Mouse (Mus musculus) hindbrain, embryonic 13.5 days (tissue): ENCODE measurements around the gene Sdk1. TPM values are rescaled to one million over a fixed set of nuclear protein-coding genes. Genes with fewer than 3 reads are reported as not detected.

Experiments used
- ATAC-seq: fragments of 200-750 bp; cut with Nextera tagmentation; 2 replicates; pipeline ENCODE4 v1.8.0; 2017; ENCODE audit warnings: moderate TSS enrichment; ENCODE audit not compliant: low FRiP score
- H3K27ac ChIP-seq: fragments of 300-500 bp; sonication (generic); 2 replicates; pipeline ENCODE4 v1.5.1; 2015; ENCODE audit warnings: inconsistent platforms, mild to moderate bottlenecking, moderate library complexity
- H3K27me3 ChIP-seq: fragments of 300-500 bp; sonication (generic); 2 replicates; pipeline ENCODE4 v1.6.1; 2015; ENCODE audit warnings: mild to moderate bottlenecking, inconsistent platforms
- H3K36me3 ChIP-seq: fragments of 300-500 bp; sonication (generic); 2 replicates; pipeline ENCODE4 v1.6.1; 2015; ENCODE audit warnings: mild to moderate bottlenecking, inconsistent platforms
- H3K4me1 ChIP-seq: fragments of 300-500 bp; sonication (generic); replicated peaks from 2 replicates; pipeline ENCODE4 v1.6.1; 2015; ENCODE audit warnings: inconsistent platforms
- H3K4me2 ChIP-seq: fragments of 300-500 bp; sonication (generic); 2 replicates; pipeline ENCODE4 v1.6.1; 2015; ENCODE audit warnings: inconsistent platforms, mild to moderate bottlenecking, moderate library complexity
- H3K4me3 ChIP-seq: fragments of 300-500 bp; sonication (generic); 2 replicates; pipeline ENCODE4 v1.5.1; 2015; ENCODE audit warnings: mild to moderate bottlenecking, inconsistent platforms
- H3K9ac ChIP-seq: fragments of 300-500 bp; sonication (generic); 2 replicates; pipeline ENCODE4 v1.6.1; 2015; ENCODE audit warnings: mild to moderate bottlenecking, inconsistent platforms
- H3K9me3 ChIP-seq: fragments of 300-500 bp; sonication (generic); 2 replicates; pipeline ENCODE4 v1.6.1; 2016; ENCODE audit warnings: inconsistent platforms
- WGBS: fragments of 180-500 bp; shearing (Covaris S2); methylation state at CpG from one replicate; pipeline ENCODE4 v1.1.7; 2015; 5-methylcytosine and 5-hydroxymethylcytosine counted together
- polyA plus RNA-seq: library from polyadenylated mRNA; unstranded; fragments of >200 nt; fragmentation: Nextera tagmentation; extraction: Ambion mirVana; gene quantifications from 2 replicates; pipeline ENCODE4 v1.2.1, GENCODE M21; 2015

The Sdk1 gene
- polyA plus RNA-seq, 1 experiment from 2014 or later: 1.8 TPM

- WGBS: 62% methylated on average over 13 of the region's 13 CpGs
- ATAC-seq: no peak
- H3K9me3 ChIP-seq: no peaks in the 10 kb centered on the region
- H3K9ac ChIP-seq: peak overlapping the region; percentile 39; the same call in 1 of the 2 replicates
- peak overlapping the region; percentile 59 for H3K27ac ChIP-seq
- H3K36me3 ChIP-seq: no peaks in the 10 kb centered on the region
- H3K4me3 ChIP-seq: no peak overlapping the region
- no peak overlapping the region for H3K4me2 ChIP-seq
- no peaks in the 10 kb centered on the region for H3K27me3 ChIP-seq
- H3K4me1 ChIP-seq: peaks cover 14% of the 10 kb centered on the region
These were observed 833.5 kb downstream of the Sdk1 start for GRCm38 (mm10) chr5:142074561-142075500.

- Histone ChIP-seq H3K9me3 (no peaks in the 10 kb centered on the region), H3K4me2 (no peak overlapping the region), H3K27ac (no peak overlapping the region), H3K27me3 (no peaks in the 10 kb centered on the region), H3K36me3 (peaks cover 11% of the 10 kb centered on the region; the same call in 1 of the 2 replicates), H3K4me1 (no peaks in the 10 kb centered on the region), H3K9ac (no peak overlapping the region), H3K4me3 (no peak overlapping the region)
- WGBS: 100% methylated on average over 3 of the region's 3 CpGs
- ATAC-seq: no peak
These were observed 839.4 kb downstream of the Sdk1 start for GRCm38 (mm10) chr5:142080661-142081060.

DNA sequence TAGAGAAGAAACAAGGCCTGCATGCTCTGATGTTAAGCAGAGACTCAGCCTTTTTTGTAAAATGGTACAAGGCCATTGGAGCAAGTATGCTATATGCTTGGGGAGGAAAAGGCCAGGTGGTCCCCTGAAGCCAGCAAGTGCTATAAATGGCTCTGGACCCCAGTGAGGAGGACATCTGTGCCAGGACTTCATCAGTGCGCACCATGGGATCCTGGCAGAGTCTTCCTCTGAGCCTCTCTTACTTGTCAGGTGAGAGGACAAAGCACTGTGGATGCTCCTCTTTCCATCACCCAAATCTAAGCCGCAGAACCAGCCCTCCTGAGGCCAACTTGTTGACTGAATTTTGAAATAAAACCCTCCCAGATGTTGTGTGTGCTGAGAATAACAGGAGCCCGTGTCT lies 839.8 kb downstream of the Sdk1 start:
- H3K27ac ChIP-seq: no peak overlapping the region
- no peak for ATAC-seq
- H3K4me2 ChIP-seq: no peak overlapping the region
- H3K36me3 ChIP-seq: peaks cover 12% of the 10 kb centered on the region; the same call in 1 of the 2 replicates
- H3K9ac ChIP-seq: no peak overlapping the region
- H3K4me1 ChIP-seq: no peaks in the 10 kb centered on the region
- H3K4me3 ChIP-seq: no peak overlapping the region
- 91% methylated on average over 3 of the region's 3 CpGs for WGBS
- no peaks in the 10 kb centered on the region for H3K9me3 ChIP-seq
- H3K27me3 ChIP-seq: no peaks in the 10 kb centered on the region

DNA sequence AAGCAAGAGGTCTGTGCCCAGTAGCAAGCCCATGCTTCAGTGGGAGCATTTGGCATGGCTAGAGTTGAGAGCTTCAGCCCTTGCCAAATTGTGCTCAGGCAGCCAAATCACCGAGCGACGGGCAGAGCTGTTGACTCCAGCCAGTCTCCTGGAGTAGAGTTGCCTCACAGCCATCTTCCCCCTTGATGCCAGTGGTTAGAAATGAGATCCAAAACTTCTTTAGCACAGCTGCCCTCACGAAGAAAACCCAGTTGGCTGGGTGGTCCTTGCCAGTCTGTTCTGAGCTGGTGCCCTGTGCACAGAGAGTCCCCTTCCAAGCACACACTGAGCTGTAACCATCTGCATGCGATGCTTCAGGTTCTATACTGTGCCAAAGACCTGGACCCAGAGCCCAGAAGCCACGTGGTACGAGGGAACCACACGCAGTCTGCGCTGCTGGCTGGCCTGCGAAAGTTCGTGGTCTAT lies 855.1 kb downstream of the Sdk1 start:
- Histone ChIP-seq H3K4me1 (0 out of 2 replicates have a peak, but pooled peaks cover 6% of the 10 kb centered on the region), H3K9me3 (no peaks in the 10 kb centered on the region), H3K27ac (no peak overlapping the region), H3K9ac (no peak overlapping the region), H3K27me3 (0 out of 2 replicates have a peak, but pooled peaks cover 7% of the 10 kb centered on the region), H3K36me3 (no peaks in the 10 kb centered on the region), H3K4me3 (no peak overlapping the region), H3K4me2 (no peak overlapping the region)
- 89% methylated on average over 11 of the region's 11 CpGs for WGBS
- ATAC-seq: no peak

- Histone ChIP-seq H3K9me3 (no peaks in the 10 kb centered on the region), H3K4me3 (no peak overlapping the region), H3K9ac (no peak overlapping the region), H3K4me2 (no peak overlapping the region), H3K36me3 (no peaks in the 10 kb centered on the region), H3K4me1 (0 out of 2 replicates have a peak, but pooled peaks cover 6% of the 10 kb centered on the region), H3K27me3 (0 out of 2 replicates have a peak, but pooled peaks cover 9% of the 10 kb centered on the region), H3K27ac (peak overlapping the region; percentile 56)
- 46% methylated on average over 7 of the region's 7 CpGs for whole genome bisulfite sequencing
- ATAC-seq: no peak
These were observed 858.9 kb downstream of the Sdk1 start for GRCm38 (mm10) chr5:142100176-142100575.

- ATAC-seq: no peak
- Histone ChIP-seq H3K4me3 (no peak overlapping the region), H3K4me2 (no peak overlapping the region), H3K36me3 (no peaks in the 10 kb centered on the region), H3K9me3 (peaks cover 3% of the 10 kb centered on the region; the same call in 1 of the 2 replicates), H3K4me1 (peaks cover 7% of the 10 kb centered on the region), H3K27ac (peak overlapping the region; percentile 66), H3K9ac (no peak overlapping the region), H3K27me3 (peaks cover 13% of the 10 kb centered on the region; the same call in 1 of the 2 replicates)
- WGBS: 54% methylated on average over 11 of the region's 11 CpGs
These were observed 866.1 kb downstream of the Sdk1 start for GRCm38 (mm10) chr5:142107434-142107833.

DNA sequence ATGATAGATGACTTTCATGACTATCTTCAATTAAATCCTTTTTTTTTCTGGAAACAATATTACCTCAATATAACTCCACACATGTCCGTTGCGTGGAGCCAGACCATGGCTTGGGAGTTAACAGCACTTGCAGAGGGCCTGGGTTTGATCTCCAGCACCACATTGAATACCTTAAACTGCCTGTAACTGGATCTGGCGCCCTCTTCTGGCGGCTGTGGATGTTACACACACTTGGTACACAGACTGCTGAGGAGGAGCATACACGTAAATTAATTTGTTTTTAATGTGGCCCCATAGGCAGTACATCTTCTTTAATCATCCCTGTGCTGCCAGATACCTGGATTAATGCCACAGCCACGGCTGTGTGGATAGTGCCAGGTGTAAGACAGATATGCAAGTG lies 870.7 kb downstream of the Sdk1 start:
- Histone ChIP-seq H3K9me3 (peaks cover 3% of the 10 kb centered on the region; the same call in 1 of the 2 replicates), H3K4me1 (peaks cover 28% of the 10 kb centered on the region)

DNA sequence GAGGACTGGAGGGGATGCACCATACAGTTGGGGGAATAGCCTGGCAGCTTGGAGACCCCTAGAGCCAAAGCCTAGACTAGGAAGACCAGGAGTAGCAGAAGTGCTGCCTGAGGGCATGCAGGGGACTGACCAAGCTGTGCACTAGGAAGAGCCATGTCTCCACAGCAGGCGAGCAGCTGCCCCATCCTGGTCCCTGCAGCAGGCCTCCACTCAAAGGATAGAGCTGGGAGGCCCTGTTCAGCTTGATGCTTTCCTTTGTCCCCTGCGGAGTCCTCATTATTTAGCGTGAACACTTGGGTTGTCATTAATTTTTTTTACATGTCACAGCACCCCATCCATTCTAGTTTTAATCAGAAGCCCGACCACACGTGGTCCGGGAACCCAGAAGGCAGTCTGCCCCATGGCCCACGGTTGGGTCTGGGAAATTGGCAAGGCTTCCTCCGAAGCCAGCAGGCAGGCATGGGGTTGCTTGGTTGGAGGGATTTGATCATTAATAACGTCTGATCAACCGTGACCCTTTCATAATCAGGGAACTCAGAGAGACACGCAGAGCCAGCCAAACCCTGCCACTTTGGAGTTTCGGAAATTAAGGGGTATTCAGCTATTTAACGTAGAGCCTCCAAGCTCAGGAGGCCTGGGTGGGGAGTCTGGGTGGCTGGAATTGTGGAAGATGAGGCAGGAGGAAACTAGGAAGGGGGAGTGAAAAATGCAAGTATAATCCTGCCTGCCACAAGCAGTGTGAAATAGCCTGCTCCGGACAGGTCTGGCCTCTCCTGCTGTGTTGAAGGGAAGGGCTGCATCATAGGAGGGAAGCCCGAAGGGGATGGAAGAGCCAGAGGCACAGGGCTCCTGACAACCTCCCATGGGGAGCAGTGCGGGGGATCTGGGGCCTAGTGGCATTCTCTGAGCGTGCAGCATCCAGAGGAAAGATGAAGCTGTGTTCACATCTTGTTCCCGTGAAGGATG lies 872.2 kb downstream of the Sdk1 start:
- no peak overlapping the region for H3K4me2 ChIP-seq
- no peak overlapping the region; the same call in 1 of the 2 replicates for H3K9ac ChIP-seq
- peaks cover 36% of the 10 kb centered on the region for H3K27me3 ChIP-seq
- H3K4me3 ChIP-seq: no peak overlapping the region
- H3K4me1 ChIP-seq: peaks cover 20% of the 10 kb centered on the region
- 14% methylated on average over 18 of the region's 18 CpGs for WGBS
- peaks cover 3% of the 10 kb centered on the region; the same call in 1 of the 2 replicates for H3K9me3 ChIP-seq
- no peaks in the 10 kb centered on the region for H3K36me3 ChIP-seq
- peak overlapping the region; percentile 49 for H3K27ac ChIP-seq
- ATAC-seq: peak; percentile 81

More for the DNA sequence above, 870.7 kb downstream of the Sdk1 start:
- Histone ChIP-seq H3K4me2 (no peak overlapping the region), H3K27ac (no peak overlapping the region), H3K9ac (no peak overlapping the region), H3K27me3 (peaks cover 25% of the 10 kb centered on the region), H3K4me3 (no peak overlapping the region), H3K36me3 (no peaks in the 10 kb centered on the region)
- WGBS: 89% methylated on average over 6 of the region's 6 CpGs
- no peak for ATAC-seq

GRCm38 (mm10) chr5:142127779-142128178 lies 886.5 kb downstream of the Sdk1 start:
- Histone ChIP-seq H3K4me3 (no peak overlapping the region), H3K4me1 (peaks cover 10% of the 10 kb centered on the region), H3K4me2 (no peak overlapping the region), H3K27me3 (0 out of 2 replicates have a peak, but pooled peaks cover 4% of the 10 kb centered on the region), H3K36me3 (peaks cover 5% of the 10 kb centered on the region; the same call in 1 of the 2 replicates), H3K27ac (no peak overlapping the region), H3K9me3 (peaks cover 8% of the 10 kb centered on the region), H3K9ac (no peak overlapping the region)
- WGBS: 53% methylated on average over 4 of the region's 4 CpGs
- no peak for ATAC-seq

DNA sequence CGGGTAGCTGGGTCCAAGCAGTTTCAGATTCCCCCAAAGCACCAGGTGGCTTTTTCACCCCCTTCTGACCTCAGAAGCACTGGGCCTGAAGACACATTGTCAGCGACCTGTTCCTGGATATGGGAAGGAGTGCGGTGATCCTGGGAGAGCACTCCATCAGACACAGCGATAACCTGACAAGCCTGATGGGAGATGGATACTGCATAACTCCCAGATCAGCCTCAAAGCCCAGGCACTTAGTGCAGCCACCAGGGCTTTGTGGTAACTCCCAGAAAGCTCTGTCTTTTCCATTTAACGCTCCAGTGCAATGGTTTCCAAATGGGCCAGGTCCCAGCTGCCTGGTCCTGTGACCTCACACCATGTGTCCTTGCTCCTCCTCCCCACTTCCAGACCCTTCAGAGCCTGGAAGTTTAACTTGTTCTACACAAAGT lies 886.9 kb downstream of the Sdk1 start:
- no peak overlapping the region for H3K27ac ChIP-seq
- H3K4me1 ChIP-seq: peaks cover 10% of the 10 kb centered on the region
- H3K27me3 ChIP-seq: 0 out of 2 replicates have a peak, but pooled peaks cover 4% of the 10 kb centered on the region

DNA sequence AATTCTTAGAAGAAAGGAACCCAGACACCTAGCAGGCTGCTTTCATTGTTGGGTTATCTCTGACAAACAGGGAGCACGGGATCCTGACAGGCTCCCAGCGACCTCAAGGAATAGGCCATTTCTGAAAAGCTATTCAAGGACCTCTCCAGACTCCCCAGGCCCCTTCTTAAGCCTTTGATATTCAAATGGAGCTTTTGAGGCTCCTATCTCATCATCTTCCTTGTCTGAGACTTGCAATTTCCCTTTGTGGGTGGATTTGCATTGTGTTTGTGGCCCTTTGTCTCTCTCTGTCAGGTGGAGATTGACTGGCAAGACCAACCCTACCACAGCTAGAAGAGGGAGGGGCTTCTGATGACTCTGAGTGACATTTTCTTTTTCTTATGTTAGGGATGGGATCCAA lies 888.7 kb downstream of the Sdk1 start:
- H3K27ac ChIP-seq: no peak overlapping the region
- no peak overlapping the region for H3K4me2 ChIP-seq
- no peak overlapping the region for H3K9ac ChIP-seq
- 0 out of 2 replicates have a peak, but pooled peaks cover 4% of the 10 kb centered on the region for H3K27me3 ChIP-seq
- H3K4me3 ChIP-seq: no peak overlapping the region
- H3K36me3 ChIP-seq: no peaks in the 10 kb centered on the region
- no peaks in the 10 kb centered on the region for H3K9me3 ChIP-seq
- H3K4me1 ChIP-seq: peaks cover 20% of the 10 kb centered on the region
- 9% methylated on average over 2 of the region's 2 CpGs for WGBS
- ATAC-seq: no peak

More for the DNA sequence above, 886.9 kb downstream of the Sdk1 start:
- ATAC-seq: no peak
- Histone ChIP-seq H3K4me3 (no peak overlapping the region), H3K4me2 (no peak overlapping the region), H3K9ac (no peak overlapping the region), H3K9me3 (peaks cover 8% of the 10 kb centered on the region), H3K36me3 (peaks cover 5% of the 10 kb centered on the region; the same call in 1 of the 2 replicates)
- WGBS: 34% methylated on average over 5 of the region's 5 CpGs
